Mouse (Mus musculus) cortical plate, adult 2 months (tissue): Measurements from ENCODE around the gene Gpbp1l1.

ENCODE experiments used
- CTCF ChIP-seq: fragments of 200-500 bp; IDR thresholded peaks from 2 replicates; pipeline ENCODE4 v1.5.1; 2011; ENCODE audit warnings: mild to moderate bottlenecking, control low read depth, low read length; ENCODE audit not compliant: insufficient read depth; ENCODE audit errors: extremely low read depth
- POLR2A ChIP-seq: fragments of 200-500 bp; IDR thresholded peaks from 2 replicates; pipeline ENCODE4 v1.6.1; 2011; ENCODE audit warnings: mild to moderate bottlenecking, low read length, control low read depth; ENCODE audit not compliant: insufficient read depth; ENCODE audit errors: extremely low read depth

DNA sequence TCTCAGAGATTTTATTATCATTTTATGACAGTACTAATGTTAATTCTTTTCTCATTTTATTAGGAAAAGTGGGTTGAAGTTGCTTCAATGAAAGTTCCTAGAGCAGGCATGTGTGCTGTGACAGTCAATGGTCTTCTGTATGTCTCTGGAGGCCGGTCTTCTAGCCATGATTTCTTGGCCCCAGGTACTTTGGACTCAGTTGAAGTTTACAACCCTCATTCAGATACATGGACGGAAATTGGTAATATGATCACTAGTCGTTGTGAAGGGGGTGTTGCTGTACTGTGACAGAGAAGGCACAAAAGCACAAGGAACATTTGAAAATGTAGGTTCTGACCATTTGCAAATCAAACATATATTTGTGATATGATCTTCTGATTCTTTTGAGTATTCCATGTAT lies 19.7 kb upstream of the Gpbp1l1 start:
- TF ChIP-seq POLR2A = no peak
- TF ChIP-seq CTCF = no peak
